Mouse (Mus musculus) megakaryocyte, embryonic 14.5 days (primary cell): ENCODE data around the gene Ms4a14.

Source experiments
- FLI1 ChIP-seq: IDR thresholded peaks from 2 replicates; pipeline ENCODE4 v1.6.1; 2012; ENCODE audit warnings: low read length, inconsistent platforms, mixed read lengths
- GATA1 ChIP-seq: IDR thresholded peaks from 3 replicates; pipeline ENCODE4 v1.6.1; 2012; ENCODE audit warnings: mixed read lengths, low read length, inconsistent platforms, borderline replicate concordance

DNA sequence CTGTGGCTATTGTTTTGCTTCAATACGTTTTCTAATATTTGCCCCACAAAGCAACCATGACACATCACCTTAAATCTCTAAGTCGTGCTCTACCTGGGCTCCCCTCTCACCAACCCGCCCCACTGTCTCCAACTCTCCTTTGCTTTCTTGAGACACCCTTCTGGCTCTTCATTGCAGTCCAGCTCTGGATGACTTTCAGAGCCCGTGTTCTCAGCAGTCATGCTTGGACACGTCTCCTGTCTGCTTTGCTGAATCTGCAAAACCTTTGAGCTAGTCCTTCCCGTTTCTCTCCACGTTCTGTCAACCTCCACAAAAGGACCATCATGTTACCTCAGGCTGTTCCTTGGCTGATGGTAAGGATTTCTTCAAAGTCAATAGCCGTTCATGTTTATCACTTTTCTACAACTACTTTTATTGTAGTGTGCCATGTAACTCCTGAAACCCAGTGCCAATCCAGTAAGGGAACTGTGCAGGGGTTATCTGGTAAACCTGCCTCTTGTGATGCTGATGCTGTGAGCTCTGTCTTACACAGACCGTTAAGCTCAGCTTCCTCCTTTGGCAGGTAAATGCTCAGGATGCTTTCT, 49.6 kb downstream of the Ms4a14 start:
- TF ChIP-seq GATA1 (no peak), FLI1 (no peak)
